Mouse (Mus musculus): ENCODE results near the gene Gm17657. TPM values are rescaled to one million over a fixed set of nuclear protein-coding genes. Genes with fewer than 3 reads are reported as not detected.

The Gm17657 gene
- total and polyA plus RNA-seq, 3 experiments = 0.20 to 0.21 TPM; not detected in 1

DNA sequence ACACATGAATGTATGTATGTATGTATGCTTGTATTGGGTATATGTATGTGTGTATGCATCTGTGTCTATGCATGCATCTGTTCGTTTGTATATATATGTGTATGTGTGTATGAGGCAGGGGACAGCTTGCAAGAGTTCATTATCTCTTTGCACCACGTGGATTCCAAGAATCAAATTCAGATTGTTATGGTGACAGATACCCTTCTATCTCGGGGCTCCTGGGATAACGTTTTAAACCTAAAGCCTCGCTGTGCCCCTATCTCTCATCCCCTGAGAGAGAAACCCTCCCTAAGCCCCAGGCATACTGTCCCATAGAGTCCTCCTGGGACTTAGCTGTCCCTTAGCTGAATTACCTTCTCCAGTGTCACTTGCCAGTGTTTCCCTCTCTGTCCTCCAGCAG is 34.1 kb upstream of the Gm17657 start:
- Histone ChIP-seq H3K4me3 (replicated peaks in 1 of 3; ENCODE audit: low read depth in 2 of 3, low read length in 2 of 3, poor library complexity in 1 of 3) (no peak overlapping the region), H3K4me1 (ENCODE audit: control insufficient read depth in 1 of 2, insufficient read depth in 2 of 2) (peaks cover 0 to 17% of the 10 kb centered on the region in 2 experiments; a peak in 2 of 4 replicates), H3K27ac (ENCODE audit: insufficient read depth, low read depth) (no peak overlapping the region), H3K27me3 (replicated peaks) (no peaks in the 10 kb centered on the region), H3K9ac (ENCODE audit: insufficient read depth, low read depth) (no peak overlapping the region), H3K36me3 (replicated peaks in 1 of 2; ENCODE audit: control insufficient read depth in 1 of 2, insufficient read depth in 1 of 2, low read length in 1 of 2) (peaks cover 35 to 69% of the 10 kb centered on the region in 2 experiments), H3K4me2 (ENCODE audit: insufficient read depth, low read depth, poor library complexity, severe bottlenecking) (no peak overlapping the region), H3K79me2 (replicated peaks; ENCODE audit: control insufficient read depth, extremely low read depth, insufficient read depth, poor library complexity, severe bottlenecking) (no peaks in the 10 kb centered on the region), H3K9me3 (replicated peaks; ENCODE audit: low read length) (no peaks in the 10 kb centered on the region)
- dilution Hi-C loops (cut with MboI; ENCODE audit: extremely low pct_ligation_motif_present, extremely low pct_unique_long_range_greater_than_20kb, low sequenced_read_pairs) (no loop called here), in situ Hi-C loops (cut with MboI; ENCODE audit: low pct_ligation_motif_present, low pct_unique_long_range_greater_than_20kb, low sequenced_read_pairs) (no loop called here)
- no peak for TF ChIP-seq IRF4 (IDR thresholded peaks at IDR 0.05; ENCODE audit: low read depth, low read length)
- no peak for TF ChIP-seq ZKSCAN1 (IDR thresholded peaks at IDR 0.05; ENCODE audit: borderline replicate concordance, low read depth, low read length)
- no peak for TF ChIP-seq E2F4 (IDR thresholded peaks at IDR 0.05; ENCODE audit: insufficient replicate concordance, low read depth, low read length)
- TF ChIP-seq MXI1 (IDR thresholded peaks at IDR 0.05; ENCODE audit: low read depth, low read length) = no peak
- TF ChIP-seq SIN3A (IDR thresholded peaks at IDR 0.05; ENCODE audit: low read length) = no peak
- no peak for TF ChIP-seq KAT2A (IDR thresholded peaks at IDR 0.05; ENCODE audit: insufficient replicate concordance, low read length)
- TF ChIP-seq EP300 (IDR thresholded peaks at IDR 0.05; ENCODE audit: low read length) = no peak
- TF ChIP-seq POLR2A (IDR thresholded peaks at IDR 0.05; ENCODE audit: low read depth, low read length) = no peak
- no peak for TF ChIP-seq MAX (IDR thresholded peaks at IDR 0.05; ENCODE audit: low read length)
- no peak for TF ChIP-seq ZC3H11A (IDR thresholded peaks at IDR 0.05; ENCODE audit: low read depth, low read length)
- no peak for TF ChIP-seq NRF1 (IDR thresholded peaks at IDR 0.05; ENCODE audit: low read depth, low read length)
- no peak for TF ChIP-seq CHD2 (IDR thresholded peaks at IDR 0.05; ENCODE audit: low read length)
- DNase-seq (ENCODE audit: extremely low read depth) = no peak

DNA sequence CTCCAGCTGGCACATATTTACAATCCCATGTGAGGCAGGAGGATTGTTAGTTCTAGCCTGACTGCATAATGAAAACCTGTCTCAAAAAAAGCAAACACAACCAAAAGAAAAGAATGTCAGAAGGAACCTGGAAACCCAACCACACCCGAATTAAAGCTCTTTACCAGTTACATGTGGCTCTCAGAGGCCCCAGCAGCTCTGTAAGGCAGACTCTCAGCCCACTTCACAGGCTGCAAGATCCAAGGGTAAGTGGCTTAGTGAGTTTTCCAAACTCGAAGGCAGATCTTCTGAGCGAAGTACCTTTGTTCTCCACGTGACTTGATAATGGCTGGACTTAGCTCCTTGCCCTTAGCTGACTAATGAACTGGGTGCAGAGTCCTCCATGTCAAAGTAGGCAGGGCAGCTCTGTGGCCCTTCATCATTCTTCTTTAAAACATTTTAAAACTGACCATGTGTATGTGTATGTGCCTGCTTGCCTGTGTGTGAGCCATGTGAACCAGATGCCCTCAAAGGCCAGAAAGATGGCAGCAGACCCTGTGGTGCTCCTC is 30.2 kb upstream of the Gm17657 start:
- TF ChIP-seq CHD2 (IDR thresholded peaks at IDR 0.05; ENCODE audit: low read length) (no peak), RCOR1 (conservative IDR thresholded peaks at IDR 0.05; ENCODE audit: low read depth, low read length) (no peak), MEF2A (IDR thresholded peaks at IDR 0.05; ENCODE audit: borderline replicate concordance, low read depth, low read length) (no peak), CTCF (conservative IDR thresholded peaks at IDR 0.05 in 1 of 2, IDR thresholded peaks at IDR 0.05 in 1 of 2; ENCODE audit: low read depth in 2 of 2, low read length in 2 of 2) (no peak), MAX (IDR thresholded peaks at IDR 0.05; ENCODE audit: low read length) (no peak), MAZ (IDR thresholded peaks at IDR 0.05; ENCODE audit: low read depth, low read length) (no peak)
- in situ Hi-C loops (cut with MboI; ENCODE audit: low pct_ligation_motif_present, low pct_unique_long_range_greater_than_20kb, low sequenced_read_pairs) (no loop called here), dilution Hi-C loops (cut with MboI; ENCODE audit: extremely low pct_ligation_motif_present, extremely low pct_unique_long_range_greater_than_20kb, low sequenced_read_pairs) (no loop called here)
- H3K9me3 ChIP-seq (replicated peaks; ENCODE audit: low read length) = no peaks in the 10 kb centered on the region
- no peak overlapping the region for H3K9ac ChIP-seq (ENCODE audit: insufficient read depth, low read depth)
- H3K27ac ChIP-seq (ENCODE audit: insufficient read depth, low read depth) = no peak overlapping the region
- H3K4me3 ChIP-seq (replicated peaks in 1 of 3; ENCODE audit: low read depth in 2 of 3, low read length in 2 of 3, poor library complexity in 1 of 3) = no peak overlapping the region
- no peaks in the 10 kb centered on the region for H3K79me2 ChIP-seq (replicated peaks; ENCODE audit: control insufficient read depth, extremely low read depth, insufficient read depth, poor library complexity, severe bottlenecking)
- no peak overlapping the region for H3K4me2 ChIP-seq (ENCODE audit: insufficient read depth, low read depth, poor library complexity, severe bottlenecking)
- peaks cover 51 to 85% of the 10 kb centered on the region in 2 experiments for H3K36me3 ChIP-seq (replicated peaks in 1 of 2; ENCODE audit: control insufficient read depth in 1 of 2, insufficient read depth in 1 of 2, low read length in 1 of 2)
- H3K4me1 ChIP-seq (ENCODE audit: control insufficient read depth in 1 of 2, insufficient read depth in 2 of 2) = peaks cover 0 to 8% of the 10 kb centered on the region in 2 experiments; a peak in 2 of 4 replicates
- H3K27me3 ChIP-seq (replicated peaks) = no peaks in the 10 kb centered on the region
- DNase-seq (ENCODE audit: extremely low read depth) = no peak

All from CH12.LX (cell line).